Mouse (Mus musculus): Measurements from ENCODE around the gene En1. TPM values are rescaled to one million over a fixed set of nuclear protein-coding genes. Genes with fewer than 3 reads are reported as not detected.

En1 gene
- polyA plus RNA-seq, 1 experiment from 2014 or later: 5.2 TPM

GRCm38 (mm10) chr1:120598196-120598940 is 3.9 kb upstream of the En1 start:
- Histone ChIP-seq H3K4me1 (ENCODE audit: control insufficient read depth, insufficient read depth, low read length) (0 out of 2 replicates have a peak, but pooled peaks cover 1% of the 10 kb centered on the region), H3K4me2 (ENCODE audit: low read depth) (peak overlapping the region; percentile 6; the same call in 1 of the 2 replicates), H3K4me3 (ENCODE audit: low read depth, low read length) (no peak overlapping the region), H3K27ac (ENCODE audit: low read depth, low read length) (no peak overlapping the region), H3K36me3 (ENCODE audit: control insufficient read depth, insufficient read depth, low read length) (no peaks in the 10 kb centered on the region), H3K9me3 (ENCODE audit: control insufficient read depth, low read length) (no peaks in the 10 kb centered on the region), H3K27me3 (ENCODE audit: control insufficient read depth, insufficient read depth, low read length) (peaks cover 93% of the 10 kb centered on the region), H3K9ac (ENCODE audit: low read length) (no peak overlapping the region)
- ATAC-seq (ENCODE audit: insufficient read depth, low FRiP score, low TSS enrichment): no peak
- WGBS: 1% methylated on average over 16 of the region's 16 CpGs
- DNase-seq (ENCODE audit: low spot score): peak; percentile 24

GRCm38 (mm10) chr1:120599321-120600148 is 2.7 kb upstream of the En1 start:
- Histone ChIP-seq H3K9me3 (ENCODE audit: control insufficient read depth, low read length) (no peaks in the 10 kb centered on the region), H3K27me3 (ENCODE audit: control insufficient read depth, insufficient read depth, low read length) (peaks cover 93% of the 10 kb centered on the region), H3K4me1 (ENCODE audit: control insufficient read depth, insufficient read depth, low read length) (0 out of 2 replicates have a peak, but pooled peaks cover 3% of the 10 kb centered on the region), H3K9ac (ENCODE audit: low read length) (peak overlapping the region; percentile 32), H3K36me3 (ENCODE audit: control insufficient read depth, insufficient read depth, low read length) (no peaks in the 10 kb centered on the region), H3K4me3 (ENCODE audit: low read depth, low read length) (no peak overlapping the region), H3K4me2 (ENCODE audit: low read depth) (peak overlapping the region; percentile 20; the same call in 1 of the 2 replicates), H3K27ac (ENCODE audit: low read depth, low read length) (no peak overlapping the region)
- DNase-seq (ENCODE audit: low spot score): peak; percentile 45
- ATAC-seq (ENCODE audit: insufficient read depth, low FRiP score, low TSS enrichment): no peak
- under 1% methylated on average over 25 of the region's 25 CpGs for WGBS

GRCm38 (mm10) chr1:120600149-120600445 is 2.1 kb upstream of the En1 start:
- Histone ChIP-seq H3K36me3 (ENCODE audit: control insufficient read depth, insufficient read depth, low read length) (no peaks in the 10 kb centered on the region), H3K27me3 (ENCODE audit: control insufficient read depth, insufficient read depth, low read length) (peaks cover 93% of the 10 kb centered on the region), H3K4me2 (ENCODE audit: low read depth) (no peak overlapping the region), H3K9ac (ENCODE audit: low read length) (no peak overlapping the region), H3K9me3 (ENCODE audit: control insufficient read depth, low read length) (no peaks in the 10 kb centered on the region), H3K4me1 (ENCODE audit: control insufficient read depth, insufficient read depth, low read length) (0 out of 2 replicates have a peak, but pooled peaks cover 3% of the 10 kb centered on the region), H3K27ac (ENCODE audit: low read depth, low read length) (no peak overlapping the region), H3K4me3 (ENCODE audit: low read depth, low read length) (no peak overlapping the region)
- under 1% methylated on average over 25 of the region's 25 CpGs for WGBS
- peak; percentile 69 for DNase-seq (ENCODE audit: low spot score)
- peak; percentile 41; the same call in 1 of the 2 replicates for ATAC-seq (ENCODE audit: insufficient read depth, low FRiP score, low TSS enrichment)

- ATAC-seq (ENCODE audit: insufficient read depth, low FRiP score, low TSS enrichment) (no peak), DNase-seq (ENCODE audit: low spot score) (peak; percentile 49)
- WGBS: under 1% methylated on average over 19 of the region's 19 CpGs
- Histone ChIP-seq H3K4me2 (ENCODE audit: low read depth) (peak overlapping the region; percentile 2; the same call in 1 of the 2 replicates), H3K36me3 (ENCODE audit: control insufficient read depth, insufficient read depth, low read length) (no peaks in the 10 kb centered on the region), H3K9ac (ENCODE audit: low read length) (no peak overlapping the region), H3K27ac (ENCODE audit: low read depth, low read length) (no peak overlapping the region), H3K27me3 (ENCODE audit: control insufficient read depth, insufficient read depth, low read length) (peaks cover 93% of the 10 kb centered on the region), H3K4me1 (ENCODE audit: control insufficient read depth, insufficient read depth, low read length) (0 out of 2 replicates have a peak, but pooled peaks cover 3% of the 10 kb centered on the region), H3K9me3 (ENCODE audit: control insufficient read depth, low read length) (no peaks in the 10 kb centered on the region), H3K4me3 (ENCODE audit: low read depth, low read length) (no peak overlapping the region)
Measured at GRCm38 (mm10) chr1:120600516-120601252, 1.5 kb upstream of the En1 start.

- 1% methylated on average over 16 of the region's 16 CpGs for WGBS
- no peak for ATAC-seq (ENCODE audit: insufficient read depth, low FRiP score, low TSS enrichment)
- H3K9ac ChIP-seq (ENCODE audit: low read length): no peak overlapping the region
- H3K27me3 ChIP-seq (ENCODE audit: control insufficient read depth, insufficient read depth, low read length): peaks cover 94% of the 10 kb centered on the region
- no peak overlapping the region for H3K4me3 ChIP-seq (ENCODE audit: low read depth, low read length)
- H3K4me2 ChIP-seq (ENCODE audit: low read depth): peak overlapping the region; percentile 2; the same call in 1 of the 2 replicates
- H3K36me3 ChIP-seq (ENCODE audit: control insufficient read depth, insufficient read depth, low read length): no peaks in the 10 kb centered on the region
- no peak overlapping the region for H3K27ac ChIP-seq (ENCODE audit: low read depth, low read length)
- H3K9me3 ChIP-seq (ENCODE audit: control insufficient read depth, low read length): no peaks in the 10 kb centered on the region
- DNase-seq (ENCODE audit: low spot score): peak; percentile 56
- 0 out of 2 replicates have a peak, but pooled peaks cover 3% of the 10 kb centered on the region for H3K4me1 ChIP-seq (ENCODE audit: control insufficient read depth, insufficient read depth, low read length)
Measured at GRCm38 (mm10) chr1:120601253-120601836, 873 bp upstream of the En1 start.

GRCm38 (mm10) chr1:120602876-120603655 is 848 bp downstream of the En1 start:
- peak overlapping the region; percentile 61 for H3K9ac ChIP-seq (ENCODE audit: low read length)
- peak overlapping the region; percentile 60 for H3K27ac ChIP-seq (ENCODE audit: low read depth, low read length)
- DNase-seq (ENCODE audit: low spot score) (peak; percentile 61), ATAC-seq (ENCODE audit: insufficient read depth, low FRiP score, low TSS enrichment) (0 out of 2 replicates have a peak, but pooled peaks have one; percentile 5)
- H3K27me3 ChIP-seq (ENCODE audit: control insufficient read depth, insufficient read depth, low read length): peaks cover 92% of the 10 kb centered on the region
- H3K4me3 ChIP-seq (ENCODE audit: low read depth, low read length): peak overlapping the region; percentile 41
- H3K36me3 ChIP-seq (ENCODE audit: control insufficient read depth, insufficient read depth, low read length): no peaks in the 10 kb centered on the region
- H3K9me3 ChIP-seq (ENCODE audit: control insufficient read depth, low read length): no peaks in the 10 kb centered on the region
- under 1% methylated on average over 70 of the region's 83 CpGs for WGBS
- peak overlapping the region; percentile 62 for H3K4me2 ChIP-seq (ENCODE audit: low read depth)
- H3K4me1 ChIP-seq (ENCODE audit: control insufficient read depth, insufficient read depth, low read length): 0 out of 2 replicates have a peak, but pooled peaks cover 3% of the 10 kb centered on the region

- Histone ChIP-seq H3K4me2 (ENCODE audit: low read depth) (peak overlapping the region; percentile 62), H3K36me3 (ENCODE audit: control insufficient read depth, insufficient read depth, low read length) (no peaks in the 10 kb centered on the region), H3K4me3 (ENCODE audit: low read depth, low read length) (peak overlapping the region; percentile 41), H3K9me3 (ENCODE audit: control insufficient read depth, low read length) (no peaks in the 10 kb centered on the region), H3K9ac (ENCODE audit: low read length) (peak overlapping the region; percentile 61), H3K27me3 (ENCODE audit: control insufficient read depth, insufficient read depth, low read length) (peaks cover 92% of the 10 kb centered on the region), H3K27ac (ENCODE audit: low read depth, low read length) (peak overlapping the region; percentile 60), H3K4me1 (ENCODE audit: control insufficient read depth, insufficient read depth, low read length) (0 out of 2 replicates have a peak, but pooled peaks cover 3% of the 10 kb centered on the region)
- no peak for ATAC-seq (ENCODE audit: insufficient read depth, low FRiP score, low TSS enrichment)
- DNase-seq (ENCODE audit: low spot score): peak; percentile 73
- WGBS: under 1% methylated on average over 34 of the region's 35 CpGs
Measured at GRCm38 (mm10) chr1:120603656-120604051, 1.4 kb downstream of the En1 start.

Data from neural tube, embryonic 11.5 days (tissue).